Mouse (Mus musculus) ovary, postnatal 14 days (tissue): ENCODE data around the gene 6430548M08Rik.
A peak's percentile ranks its signal among the peaks of the same experiment; 100 is the strongest.

Experiments
- DNase-seq: peaks from one replicate; pipeline ENCODE4 v3.0.0; 2022; ENCODE audit warnings: low spot score

Gene 6430548M08Rik

GRCm38 (mm10) chr8:120113758-120114255 lies at the start of gene 6430548M08Rik:
Gene 6430548M08Rik (plus strand): TSS chr8:120114152.
- DNase-seq, result peak; percentile 99

GRCm38 (mm10) chr8:120065611-120066010 lies 48.3 kb upstream of the 6430548M08Rik start:
- no peak for DNase-seq

DNA sequence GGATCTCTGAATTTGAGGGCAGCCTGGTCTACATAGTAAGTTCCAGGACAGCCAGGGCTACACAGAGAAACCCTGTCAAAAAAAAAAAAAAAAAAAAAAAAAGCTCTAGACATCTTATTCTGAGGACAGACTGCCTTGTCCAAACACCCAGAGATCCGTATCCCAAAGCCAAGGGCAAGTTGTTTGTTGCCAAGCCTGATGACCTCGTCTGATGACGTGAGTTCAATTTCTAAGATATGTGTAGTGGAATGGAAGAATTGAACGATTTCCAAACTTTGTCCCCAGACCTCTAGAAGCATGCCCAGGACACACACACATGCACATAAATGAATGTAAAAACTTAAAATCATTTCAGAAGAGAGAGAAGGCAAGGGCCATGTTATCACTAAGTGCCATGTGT lies 47.7 kb upstream of the 6430548M08Rik start:
- no peak for DNase-seq

DNA sequence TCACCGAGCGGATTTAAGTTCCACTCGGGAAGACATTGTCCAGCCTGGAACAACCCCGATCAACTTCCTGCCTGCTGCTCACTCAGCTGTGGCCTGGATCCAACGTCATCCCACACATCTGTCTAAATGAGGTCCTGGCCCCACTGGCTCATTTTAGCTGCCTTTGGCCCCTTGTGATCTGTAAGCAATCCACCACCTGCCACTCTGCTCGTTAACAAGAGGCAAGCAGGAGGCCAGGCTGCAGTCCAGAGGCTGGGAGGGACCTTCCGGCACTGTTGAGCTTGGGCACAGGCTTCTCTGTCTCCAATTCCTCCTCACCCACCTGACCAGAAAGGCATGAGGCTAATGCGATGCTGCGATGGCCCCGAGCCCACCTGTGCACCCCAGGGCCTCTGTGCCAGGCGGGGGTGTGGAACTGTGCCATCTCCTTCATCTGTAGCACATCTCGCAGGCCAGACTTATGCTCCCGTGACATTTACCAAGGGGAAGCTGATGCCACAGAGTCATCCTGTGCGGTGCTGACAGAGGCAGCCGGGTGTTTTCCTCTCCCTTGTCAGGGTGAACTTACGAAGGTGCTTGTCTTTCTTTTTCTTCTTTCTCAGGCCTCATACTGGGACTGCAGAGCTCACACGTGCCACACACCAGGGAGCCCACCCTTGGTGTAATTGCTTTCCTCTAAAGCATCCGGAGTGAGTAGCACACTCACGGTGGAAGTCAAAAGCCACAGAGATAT lies 45.9 kb upstream of the 6430548M08Rik start:
- DNase-seq, result no peak

- DNase-seq, result peak; percentile 85
Observed at GRCm38 (mm10) chr8:120071684-120072083, 42.3 kb upstream of the 6430548M08Rik start.

DNA sequence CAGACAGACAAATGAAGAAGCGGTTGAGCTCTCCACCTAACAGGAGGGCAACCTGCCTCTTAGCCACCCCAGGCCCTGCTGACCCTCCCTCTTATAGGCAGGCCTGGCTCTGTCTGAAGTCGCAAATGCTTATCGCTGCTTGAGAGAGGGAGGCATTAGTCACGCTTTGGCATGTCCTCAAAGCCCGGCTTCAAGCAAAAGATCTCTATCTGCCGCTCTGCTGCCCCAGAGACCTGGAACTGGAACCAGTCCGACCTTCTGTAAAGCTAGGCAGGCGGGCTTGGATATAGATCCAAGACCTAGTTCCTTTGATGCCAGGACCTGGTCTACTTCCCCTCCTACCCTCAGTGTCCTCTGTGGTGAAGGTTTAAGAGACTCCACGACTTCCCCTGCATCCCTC lies 41.7 kb upstream of the 6430548M08Rik start:
- DNase-seq, result peak; percentile 38

GRCm38 (mm10) chr8:120072827-120073226 lies 41.1 kb upstream of the 6430548M08Rik start:
- DNase-seq, result no peak

- DNase-seq, result no peak
Observed at GRCm38 (mm10) chr8:120074516-120074915, 39.4 kb upstream of the 6430548M08Rik start.

GRCm38 (mm10) chr8:120075347-120075746 lies 38.6 kb upstream of the 6430548M08Rik start:
- no peak for DNase-seq

DNA sequence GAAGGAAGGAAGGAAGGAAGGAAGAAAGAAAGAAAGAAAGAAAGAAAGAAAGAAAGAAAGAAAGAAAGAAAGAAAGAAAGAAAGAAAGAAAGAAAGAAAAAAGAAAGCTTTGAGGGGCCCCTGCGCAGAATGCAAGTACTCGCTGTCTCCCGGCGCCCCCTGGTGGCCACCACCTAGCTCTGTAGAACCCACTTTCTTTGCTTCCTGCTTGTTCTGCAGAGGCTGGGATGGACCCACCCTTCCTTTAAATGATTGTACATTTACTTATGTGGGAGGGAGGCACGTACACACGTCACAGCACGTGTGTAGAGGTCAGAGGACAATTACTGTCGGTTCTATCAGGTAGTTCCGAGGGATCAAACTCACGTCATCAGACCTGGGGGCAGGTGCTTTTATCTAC lies 35.9 kb upstream of the 6430548M08Rik start:
- peak; percentile 71 for DNase-seq

DNA sequence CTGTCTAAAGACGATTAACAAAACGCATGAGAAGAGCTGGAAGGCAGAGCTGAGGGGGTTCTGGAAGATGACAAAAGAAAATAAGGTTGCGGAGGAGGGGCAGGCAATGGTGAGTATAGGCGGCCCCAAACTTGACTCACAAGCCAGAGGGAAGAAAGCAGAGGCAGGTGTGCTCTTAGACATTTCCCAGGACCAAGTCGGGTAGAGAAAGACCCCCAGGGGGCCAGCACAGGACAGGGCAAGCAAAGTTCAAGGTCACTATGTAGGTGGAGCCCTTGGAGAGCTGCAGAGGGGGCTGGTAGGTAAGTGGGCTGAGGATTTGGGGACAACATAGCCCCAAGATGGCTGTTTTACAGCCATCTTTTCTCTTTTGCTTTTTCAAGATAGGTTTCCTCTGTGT lies 34.6 kb upstream of the 6430548M08Rik start:
- no peak for DNase-seq

DNA sequence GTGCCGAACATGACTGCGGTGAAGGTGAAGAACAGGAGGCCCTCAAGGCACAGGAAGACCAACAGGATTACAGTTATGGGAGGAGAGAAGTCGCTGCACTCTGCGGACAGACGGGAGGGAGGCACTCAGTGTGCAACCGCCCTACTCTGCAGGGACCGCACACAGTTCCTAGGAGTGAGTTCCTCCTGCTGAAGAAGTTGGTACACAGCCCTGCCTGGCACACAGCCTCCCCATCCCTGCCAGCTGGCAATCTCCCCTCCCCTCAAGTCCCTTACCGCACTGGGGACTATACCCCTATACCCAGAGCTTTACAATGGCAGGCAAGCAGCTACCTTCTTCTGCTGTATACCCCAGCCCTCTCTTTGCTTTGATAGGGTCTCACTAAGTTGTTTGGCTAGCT lies 30.7 kb upstream of the 6430548M08Rik start:
- DNase-seq, result no peak

- DNase-seq, result no peak
Observed at GRCm38 (mm10) chr8:120084783-120085182, 29.2 kb upstream of the 6430548M08Rik start.

- no peak for DNase-seq
Observed at GRCm38 (mm10) chr8:120089511-120089910, 24.4 kb upstream of the 6430548M08Rik start.

DNA sequence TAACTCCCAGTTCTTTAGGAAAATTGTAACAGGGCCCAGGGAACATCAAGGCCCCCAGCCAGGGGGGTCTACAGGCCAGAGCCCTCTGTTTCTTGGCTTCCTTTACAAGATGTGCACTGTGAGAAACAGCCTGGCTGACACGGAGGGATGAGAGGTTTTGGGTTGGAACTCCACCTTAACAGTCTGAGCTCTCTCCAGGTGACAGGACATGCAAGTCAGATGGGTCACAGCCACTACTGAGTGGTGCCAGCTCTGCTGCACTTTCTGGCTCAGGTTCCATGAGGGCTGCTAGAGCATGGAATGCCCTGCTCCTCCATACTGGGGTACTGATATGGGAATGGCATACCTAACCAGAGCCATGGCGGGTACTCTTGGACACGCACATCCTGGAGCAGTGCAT lies 22.9 kb upstream of the 6430548M08Rik start:
- DNase-seq, result no peak

DNA sequence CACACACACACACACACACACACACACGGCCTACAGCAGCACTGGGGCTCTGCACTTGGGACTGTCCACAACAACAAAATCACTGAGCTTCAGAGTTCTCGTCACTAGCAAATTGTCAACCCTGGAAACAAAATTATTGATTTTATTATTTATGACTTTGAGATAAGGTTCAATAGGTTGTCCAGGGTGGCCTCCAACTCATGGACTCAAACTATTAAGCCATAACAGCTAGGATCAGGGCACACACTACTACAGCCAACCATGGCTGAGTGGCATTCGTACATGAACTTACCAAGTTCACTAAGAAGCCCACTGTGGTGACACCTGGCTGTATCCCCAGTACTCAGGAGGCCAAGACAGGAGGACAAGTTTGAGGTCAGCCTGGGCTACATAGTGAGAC lies 20.8 kb upstream of the 6430548M08Rik start:
- DNase-seq, result no peak

DNA sequence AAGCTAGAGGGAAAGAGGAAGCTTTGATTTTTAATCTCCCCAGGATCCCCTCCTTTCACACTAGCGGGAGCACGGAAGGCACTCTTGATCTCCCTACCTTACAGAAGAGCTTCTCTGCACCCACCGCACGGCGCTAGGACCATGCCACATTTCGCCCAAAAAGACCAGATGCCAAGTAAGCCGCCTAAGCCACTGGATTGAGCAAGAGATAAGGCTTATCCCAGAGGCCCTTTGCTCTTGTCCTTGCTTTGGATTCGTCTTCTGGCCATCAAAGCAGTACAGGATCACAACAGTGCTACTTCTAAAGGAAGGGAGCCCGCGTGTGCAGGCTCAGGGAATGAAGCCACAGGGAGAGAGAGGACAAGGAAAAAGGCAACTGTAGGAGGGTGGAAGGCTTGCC lies 19.2 kb upstream of the 6430548M08Rik start:
- DNase-seq, result no peak

GRCm38 (mm10) chr8:120096486-120096885 lies 17.5 kb upstream of the 6430548M08Rik start:
- DNase-seq, result no peak

- no peak for DNase-seq
Observed at GRCm38 (mm10) chr8:120100388-120101067, 13.4 kb upstream of the 6430548M08Rik start.

- peak; percentile 68 for DNase-seq
Observed at GRCm38 (mm10) chr8:120101068-120101972, 12.6 kb upstream of the 6430548M08Rik start, which contains the start of gene Zdhhc7. Gene Zdhhc7 (minus strand): TSS chr8:120101482.

DNA sequence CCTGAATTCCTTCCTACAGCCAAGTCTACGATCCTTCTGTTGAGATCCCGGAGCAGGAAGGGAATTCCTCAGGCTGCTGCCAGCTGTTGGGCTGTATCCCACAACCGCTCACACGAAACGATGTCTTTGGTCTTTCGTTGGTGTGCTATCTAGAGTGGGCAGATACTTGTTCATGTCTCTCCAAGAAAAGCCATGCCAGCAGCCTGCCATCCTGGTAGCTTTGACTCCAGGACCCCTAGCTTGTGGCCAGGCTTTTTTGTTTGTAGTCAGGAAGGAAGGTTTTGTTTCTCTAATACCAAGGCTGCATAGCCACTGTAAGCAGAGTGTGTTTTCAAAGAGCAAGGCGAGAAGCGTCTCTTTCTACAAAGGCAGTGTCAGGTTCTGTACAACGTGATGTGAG lies 10.0 kb upstream of the 6430548M08Rik start:
- DNase-seq, result no peak

GRCm38 (mm10) chr8:120104721-120105272 lies 9.2 kb upstream of the 6430548M08Rik start:
- peak; percentile 39 for DNase-seq
